Mouse (Mus musculus) lung, postnatal 36 days (tissue): ENCODE data around the gene Wdr66.
A peak's percentile ranks its signal among the peaks of the same experiment; 100 is the strongest.

Experiments used
- DNase-seq: peaks from one replicate; pipeline ENCODE4 v3.0.0; 2022; ENCODE audit warnings: mixed read lengths

Wdr66 gene

GRCm38 (mm10) chr5:123272927-123273326 is 21.0 kb downstream of the Wdr66 start:
- no peak for DNase-seq

DNA sequence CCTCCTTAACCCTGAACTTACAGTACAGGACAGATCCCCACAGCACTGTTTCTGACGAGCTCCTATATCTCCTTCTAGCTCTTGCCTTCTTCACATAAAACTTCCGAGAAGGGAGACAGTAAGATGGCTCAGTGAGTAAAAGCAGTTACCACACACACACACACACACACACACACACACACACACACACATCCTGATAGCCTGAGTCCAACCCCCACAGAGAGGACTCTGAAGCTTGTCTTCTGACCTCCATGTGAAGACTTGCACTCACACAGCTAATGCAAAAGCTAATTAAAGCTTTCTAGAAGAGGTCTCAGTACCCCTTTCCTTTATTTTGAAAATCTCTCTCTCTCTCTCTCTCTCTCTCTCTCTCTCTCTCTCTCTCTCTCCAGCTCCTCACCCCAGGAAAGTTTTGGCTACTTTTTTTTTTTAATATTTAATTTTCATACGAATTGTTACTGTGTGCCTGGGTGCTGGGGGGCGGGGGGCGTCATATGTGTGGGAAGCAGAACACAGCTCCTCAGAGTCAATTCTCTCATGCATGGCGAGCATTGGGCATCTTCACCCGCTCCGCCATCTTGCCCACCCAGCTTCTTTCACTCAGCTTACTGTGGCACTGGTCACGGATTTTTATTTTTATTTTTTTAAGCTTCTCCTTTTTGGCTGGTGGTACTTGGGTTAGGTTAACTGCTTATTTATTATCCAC is 24.9 kb downstream of the Wdr66 start:
- DNase-seq = no peak

GRCm38 (mm10) chr5:123277342-123277701 is 25.4 kb downstream of the Wdr66 start:
- peak; percentile 36 for DNase-seq

DNA sequence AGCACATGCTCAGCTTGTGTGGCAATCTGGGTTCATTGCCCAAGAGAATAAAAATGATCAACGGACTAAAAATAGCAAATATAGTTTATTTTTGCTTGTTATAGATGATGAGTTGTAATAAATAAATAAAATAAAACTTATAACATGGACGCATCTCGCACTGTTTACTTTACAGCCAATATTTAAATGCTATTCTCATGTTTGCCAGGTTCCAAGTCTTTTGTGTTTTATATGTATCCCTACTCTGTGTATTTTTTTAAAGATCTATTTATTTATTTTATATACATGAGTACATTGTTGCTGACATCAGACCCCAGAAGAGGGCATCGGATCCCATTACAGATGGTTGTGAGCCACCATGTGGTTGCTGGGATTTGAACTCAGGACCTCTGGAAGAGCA is 25.8 kb downstream of the Wdr66 start:
- DNase-seq = no peak

- no peak for DNase-seq
These were observed 27.3 kb downstream of the Wdr66 start for GRCm38 (mm10) chr5:123279248-123279647.

- no peak for DNase-seq
These were observed 29.6 kb downstream of the Wdr66 start for GRCm38 (mm10) chr5:123281336-123282136.

DNA sequence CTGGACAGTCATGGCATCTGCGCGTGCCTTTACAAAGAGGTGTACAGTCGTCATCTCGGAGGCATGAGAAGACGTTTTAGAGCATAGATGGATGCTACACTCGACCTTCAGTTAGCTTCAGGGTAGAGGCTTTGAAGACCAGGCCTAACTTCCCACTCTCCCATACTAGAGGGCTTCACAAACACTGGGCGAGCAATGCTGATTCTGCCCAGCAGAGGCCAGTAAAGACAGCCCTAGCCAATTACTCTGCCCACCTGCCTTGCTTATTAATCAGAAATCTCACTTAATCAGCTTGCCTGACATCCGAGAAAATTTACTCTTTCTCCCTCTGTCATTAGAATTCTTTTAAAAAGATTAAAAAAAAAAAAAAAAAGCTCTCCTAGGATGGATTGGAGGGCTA is 33.3 kb downstream of the Wdr66 start:
- peak; percentile 47 for DNase-seq

DNA sequence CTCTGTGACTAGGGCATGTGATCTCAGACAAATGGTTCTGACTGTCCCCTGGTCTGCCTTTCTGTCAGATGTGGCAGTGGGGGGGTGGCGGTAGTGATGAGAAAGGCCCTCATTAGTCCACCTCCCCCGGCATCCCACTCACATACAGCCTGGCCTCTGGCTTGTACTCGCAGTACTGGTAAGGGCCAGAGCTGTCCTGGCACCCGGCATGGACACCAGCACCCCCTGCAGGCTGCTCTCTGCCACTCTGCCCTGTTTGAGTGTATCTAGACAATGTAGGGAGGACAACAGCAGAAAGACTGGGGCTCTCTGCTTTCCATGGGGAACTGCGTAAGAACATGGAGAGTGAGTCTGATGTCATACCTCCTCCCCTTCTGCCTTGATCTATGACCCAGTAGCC is 36.2 kb downstream of the Wdr66 start:
- peak; percentile 51 for DNase-seq

- DNase-seq = no peak
These were observed 42.8 kb downstream of the Wdr66 start for GRCm38 (mm10) chr5:123294653-123295052.

GRCm38 (mm10) chr5:123296224-123296806 is 44.4 kb downstream of the Wdr66 start:
- DNase-seq = peak; percentile 26

GRCm38 (mm10) chr5:123296972-123297754 is 45.3 kb downstream of the Wdr66 start:
- DNase-seq = no peak

GRCm38 (mm10) chr5:123297830-123298229 is 45.9 kb downstream of the Wdr66 start:
- no peak for DNase-seq

DNA sequence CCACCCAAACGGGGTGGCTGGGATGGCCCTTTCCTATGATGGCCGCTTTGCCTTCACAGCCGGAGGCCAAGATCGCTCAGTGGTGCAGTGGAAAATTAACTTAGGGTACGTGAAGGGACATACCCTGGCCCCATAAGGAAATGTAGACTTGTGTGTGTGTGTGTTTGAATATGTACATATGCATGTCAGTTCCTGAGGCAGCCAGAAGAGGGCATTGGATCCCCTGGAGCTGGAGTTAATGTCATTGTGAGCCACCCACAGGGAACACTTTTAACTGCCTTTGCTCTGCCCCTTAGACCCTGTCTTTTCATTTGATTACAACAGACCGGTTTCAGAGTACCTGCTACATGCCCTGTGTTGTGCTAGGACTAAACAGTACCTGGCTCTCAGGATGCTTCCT is 46.6 kb downstream of the Wdr66 start:
- DNase-seq = peak; percentile 8

- no peak for DNase-seq
These were observed 48.7 kb downstream of the Wdr66 start for GRCm38 (mm10) chr5:123300496-123301034.

DNA sequence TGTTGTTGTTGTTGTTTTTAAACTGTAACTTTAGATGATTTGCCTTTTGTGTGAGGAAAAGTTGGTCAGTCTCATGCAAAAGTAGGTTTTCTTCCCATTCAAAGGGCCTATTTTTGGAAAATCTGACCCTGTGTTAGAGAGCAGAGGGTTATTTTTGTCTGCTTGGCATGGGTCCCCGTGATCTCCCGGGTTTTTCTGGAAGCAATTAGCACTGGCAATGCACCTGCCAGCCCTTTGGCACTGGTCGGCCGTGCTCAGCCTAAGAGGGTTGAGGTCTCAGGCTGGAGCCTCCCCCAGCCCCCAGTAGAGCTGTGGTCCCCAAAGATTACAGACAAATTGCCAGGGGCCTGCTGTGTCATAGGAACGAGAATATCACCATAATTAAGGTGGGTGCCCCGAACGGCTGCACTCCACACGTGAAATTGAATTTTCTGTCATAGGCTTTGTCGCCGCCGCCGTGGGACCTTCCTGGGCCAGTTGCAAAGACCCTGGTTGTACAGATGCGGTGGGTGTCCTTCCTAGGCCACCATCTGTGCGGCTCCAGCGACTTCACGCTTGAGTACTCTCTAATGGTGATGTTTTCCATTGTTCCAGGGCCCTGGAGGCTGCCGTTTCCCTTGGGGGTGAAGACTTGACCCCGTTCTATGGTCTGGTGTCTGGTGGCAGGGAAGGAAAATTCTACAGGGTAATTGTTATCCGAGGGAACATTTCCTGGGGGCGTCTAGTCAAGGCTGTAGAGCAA is 50.0 kb downstream of the Wdr66 start:
- DNase-seq = no peak

DNA sequence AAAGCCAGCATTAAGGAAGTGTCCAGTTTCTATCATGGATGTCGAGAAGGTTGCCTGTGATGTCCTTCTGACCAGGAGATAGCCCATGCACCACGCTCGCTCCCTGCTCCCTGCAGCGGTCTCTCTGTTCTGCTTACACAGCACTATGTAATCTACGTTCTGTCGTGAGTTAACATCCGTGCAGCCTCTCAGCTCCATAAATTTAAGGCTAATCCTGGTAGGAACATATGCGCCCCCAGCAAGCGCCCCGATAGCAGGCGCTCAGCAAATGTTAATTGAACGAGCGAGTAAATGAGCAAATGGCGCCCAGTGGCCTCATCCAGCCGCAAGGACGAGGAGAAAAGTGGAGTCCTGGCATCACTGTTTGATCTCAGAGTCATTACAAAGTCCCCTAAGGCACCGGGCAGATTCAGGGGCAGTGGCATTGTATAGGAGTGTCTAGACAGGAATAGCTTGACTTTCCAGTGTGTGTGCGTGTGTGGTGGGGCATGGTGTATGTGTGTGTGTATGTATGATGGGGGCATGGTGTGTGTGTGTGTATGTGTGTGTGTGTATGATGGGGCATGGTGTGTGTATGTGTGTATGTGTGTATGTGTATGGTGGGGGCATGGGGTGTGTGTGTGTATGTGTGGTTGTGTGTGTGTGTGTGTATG is 55.9 kb downstream of the Wdr66 start:
- no peak for DNase-seq

- no peak for DNase-seq
These were observed 57.9 kb downstream of the Wdr66 start for GRCm38 (mm10) chr5:123309816-123310215.

GRCm38 (mm10) chr5:123310221-123310620 is 58.3 kb downstream of the Wdr66 start:
- no peak for DNase-seq

- peak; percentile 59 for DNase-seq
These were observed 61.2 kb downstream of the Wdr66 start for GRCm38 (mm10) chr5:123313058-123313630.

DNA sequence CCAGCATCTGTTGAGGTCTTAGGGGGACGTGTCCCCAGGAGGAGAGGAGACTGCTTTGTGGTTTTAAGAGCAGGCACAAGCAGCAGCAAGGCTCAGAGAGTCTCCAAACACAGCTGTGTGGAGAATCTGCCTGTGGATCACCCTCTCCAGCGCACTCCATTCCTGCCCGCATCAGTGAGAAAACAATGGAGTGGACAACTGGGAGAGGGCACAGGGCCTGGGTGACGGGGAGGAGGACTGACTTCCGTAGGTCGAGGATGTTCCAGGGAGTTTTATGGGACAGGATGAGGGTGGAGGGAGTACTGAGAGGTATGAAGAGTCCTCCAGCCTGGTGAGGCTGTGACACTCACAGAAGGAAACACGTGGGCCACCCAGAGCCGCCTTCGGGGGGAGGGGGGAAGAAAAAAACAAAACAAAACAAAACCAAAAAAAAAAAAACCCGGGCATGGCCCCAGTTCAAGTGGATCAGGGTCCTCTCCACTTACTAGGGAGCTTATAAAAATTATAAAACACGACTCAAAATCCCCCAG is 62.0 kb downstream of the Wdr66 start:
- DNase-seq = no peak
